Mouse (Mus musculus) limb, embryonic 10.5 days (tissue): ENCODE measurements around the gene Aldh1l1. TPM values are rescaled to one million over a fixed set of nuclear protein-coding genes. Genes with fewer than 3 reads are reported as not detected.

Experiments
- DNase-seq: peaks from one replicate; pipeline ENCODE4 v3.0.0-alpha.2; 2017; ENCODE audit warnings: low spot score
- H3K27ac ChIP-seq: fragments of 300-500 bp; sonication (generic); 2 replicates; pipeline ENCODE4 v1.5.1; 2016; ENCODE audit warnings: mild to moderate bottlenecking
- H3K27me3 ChIP-seq: fragments of 300-500 bp; sonication (generic); 2 replicates; pipeline ENCODE4 v1.6.1; 2016; ENCODE audit warnings: low read depth, mild to moderate bottlenecking; ENCODE audit not compliant: poor library complexity, severe bottlenecking
- H3K36me3 ChIP-seq: fragments of 300-500 bp; sonication (generic); 2 replicates; pipeline ENCODE4 v1.6.1; 2016; ENCODE audit warnings: mild to moderate bottlenecking, moderate library complexity
- H3K4me1 ChIP-seq: fragments of 300-500 bp; sonication (generic); 2 replicates; pipeline ENCODE4 v1.6.1; 2016
- H3K4me3 ChIP-seq: fragments of 300-500 bp; sonication (generic); 2 replicates; pipeline ENCODE4 v1.5.1; 2016; ENCODE audit warnings: mild to moderate bottlenecking, moderate library complexity
- H3K9me3 ChIP-seq: fragments of 300-500 bp; sonication (generic); replicated peaks from 2 replicates; pipeline ENCODE4 v1.6.1; 2016; ENCODE audit warnings: mild to moderate bottlenecking
- WGBS: fragments of 180-500 bp; shearing (Covaris S2); methylation state at CpG from one replicate; pipeline ENCODE4 v1.1.7; 2016; 5-methylcytosine and 5-hydroxymethylcytosine counted together
- polyA plus RNA-seq: library from polyadenylated mRNA; unstranded; fragments of >200 nt; fragmentation: Nextera tagmentation; extraction: Ambion mirVana; gene quantifications from 2 replicates; pipeline ENCODE4 v1.2.1, GENCODE M21; 2016

Gene Aldh1l1
- polyA plus RNA-seq, 1 experiment from 2014 or later, result 1.6 TPM

GRCm38 (mm10) chr6:90613277-90613676 is 127.0 kb downstream of the Aldh1l1 start:
- Histone ChIP-seq H3K36me3 (no peaks in the 10 kb centered on the region), H3K4me1 (peaks cover 12% of the 10 kb centered on the region; the same call in 1 of the 2 replicates), H3K27me3 (no peaks in the 10 kb centered on the region), H3K4me3 (no peak overlapping the region), H3K27ac (no peak overlapping the region), H3K9me3 (no peaks in the 10 kb centered on the region)
- WGBS, result 86% methylated on average over 8 of the region's 8 CpGs
- DNase-seq, result no peak

- Histone ChIP-seq H3K27ac (no peak overlapping the region), H3K4me3 (no peak overlapping the region), H3K36me3 (no peaks in the 10 kb centered on the region), H3K27me3 (no peaks in the 10 kb centered on the region), H3K9me3 (no peaks in the 10 kb centered on the region), H3K4me1 (peaks cover 18% of the 10 kb centered on the region; the same call in 1 of the 2 replicates)
- DNase-seq, result no peak
- 82% methylated on average over 7 of the region's 7 CpGs for WGBS
Observed at GRCm38 (mm10) chr6:90615362-90615761, 129.1 kb downstream of the Aldh1l1 start.

- Histone ChIP-seq H3K36me3 (no peaks in the 10 kb centered on the region), H3K4me3 (no peak overlapping the region), H3K27ac (no peak overlapping the region), H3K9me3 (no peaks in the 10 kb centered on the region), H3K4me1 (peaks cover 21% of the 10 kb centered on the region; the same call in 1 of the 2 replicates), H3K27me3 (no peaks in the 10 kb centered on the region)
- 90% methylated on average over 6 of the region's 6 CpGs for WGBS
- no peak for DNase-seq
Observed at GRCm38 (mm10) chr6:90615991-90616390, 129.8 kb downstream of the Aldh1l1 start.

- WGBS, result 85% methylated on average over 6 of the region's 6 CpGs
- no peak for DNase-seq
- Histone ChIP-seq H3K4me1 (peaks cover 25% of the 10 kb centered on the region; the same call in 1 of the 2 replicates), H3K27ac (no peak overlapping the region), H3K4me3 (no peak overlapping the region), H3K9me3 (no peaks in the 10 kb centered on the region), H3K27me3 (no peaks in the 10 kb centered on the region), H3K36me3 (no peaks in the 10 kb centered on the region)
Observed at GRCm38 (mm10) chr6:90616481-90616880, 130.3 kb downstream of the Aldh1l1 start.

GRCm38 (mm10) chr6:90618274-90618673 is 132.0 kb downstream of the Aldh1l1 start:
- peaks cover 28% of the 10 kb centered on the region; the same call in 1 of the 2 replicates for H3K4me1 ChIP-seq
- peak overlapping the region; percentile 62; the same call in 1 of the 2 replicates for H3K27ac ChIP-seq
- no peaks in the 10 kb centered on the region for H3K9me3 ChIP-seq
- 81% methylated on average over 4 of the region's 4 CpGs for WGBS
- DNase-seq, result no peak
- H3K36me3 ChIP-seq, result no peaks in the 10 kb centered on the region
- H3K27me3 ChIP-seq, result no peaks in the 10 kb centered on the region
- H3K4me3 ChIP-seq, result no peak overlapping the region

- peak overlapping the region; percentile 62; the same call in 1 of the 2 replicates for H3K27ac ChIP-seq
- peaks cover 23% of the 10 kb centered on the region; the same call in 1 of the 2 replicates for H3K4me1 ChIP-seq
- no peak for DNase-seq
- no peaks in the 10 kb centered on the region for H3K36me3 ChIP-seq
- WGBS, result 85% methylated on average over 19 of the region's 19 CpGs
- no peaks in the 10 kb centered on the region for H3K27me3 ChIP-seq
- no peak overlapping the region for H3K4me3 ChIP-seq
- no peaks in the 10 kb centered on the region for H3K9me3 ChIP-seq
Observed at GRCm38 (mm10) chr6:90618821-90619636, 132.8 kb downstream of the Aldh1l1 start.

- no peak overlapping the region for H3K27ac ChIP-seq
- no peaks in the 10 kb centered on the region for H3K27me3 ChIP-seq
- H3K4me3 ChIP-seq, result no peak overlapping the region
- 80% methylated on average over 5 of the region's 5 CpGs for WGBS
- no peak for DNase-seq
- no peaks in the 10 kb centered on the region for H3K9me3 ChIP-seq
- peaks cover 16% of the 10 kb centered on the region; the same call in 1 of the 2 replicates for H3K4me1 ChIP-seq
- H3K36me3 ChIP-seq, result no peaks in the 10 kb centered on the region
Observed at GRCm38 (mm10) chr6:90619936-90620335, 133.7 kb downstream of the Aldh1l1 start.

GRCm38 (mm10) chr6:90620791-90621583 is 134.8 kb downstream of the Aldh1l1 start:
- H3K9me3 ChIP-seq, result no peaks in the 10 kb centered on the region
- H3K27me3 ChIP-seq, result no peaks in the 10 kb centered on the region
- no peaks in the 10 kb centered on the region for H3K36me3 ChIP-seq
- no peak for DNase-seq
- H3K4me1 ChIP-seq, result peaks cover 19% of the 10 kb centered on the region; the same call in 1 of the 2 replicates
- 67% methylated on average over 9 of the region's 9 CpGs for WGBS
- H3K27ac ChIP-seq, result peak overlapping the region; percentile 39
- H3K4me3 ChIP-seq, result no peak overlapping the region

- Histone ChIP-seq H3K9me3 (no peaks in the 10 kb centered on the region), H3K27ac (no peak overlapping the region), H3K36me3 (no peaks in the 10 kb centered on the region), H3K4me1 (peaks cover 19% of the 10 kb centered on the region; the same call in 1 of the 2 replicates), H3K27me3 (no peaks in the 10 kb centered on the region), H3K4me3 (no peak overlapping the region)
- no peak for DNase-seq
- WGBS, result 79% methylated on average over 6 of the region's 6 CpGs
Observed at GRCm38 (mm10) chr6:90621584-90621890, 135.3 kb downstream of the Aldh1l1 start.

- no peak for DNase-seq
- Histone ChIP-seq H3K27ac (0 out of 2 replicates have a peak overlapping the region, but pooled peaks have one; percentile 4), H3K4me1 (peaks cover 19% of the 10 kb centered on the region; the same call in 1 of the 2 replicates)
Observed at GRCm38 (mm10) chr6:90622758-90623455, 136.7 kb downstream of the Aldh1l1 start.

GRCm38 (mm10) chr6:90623456-90623836 is 137.2 kb downstream of the Aldh1l1 start:
- H3K4me1 ChIP-seq, result peaks cover 18% of the 10 kb centered on the region; the same call in 1 of the 2 replicates
- no peaks in the 10 kb centered on the region for H3K36me3 ChIP-seq
- H3K27ac ChIP-seq, result no peak overlapping the region
- no peaks in the 10 kb centered on the region for H3K27me3 ChIP-seq
- DNase-seq, result no peak
- H3K4me3 ChIP-seq, result no peak overlapping the region
- 86% methylated on average over 5 of the region's 5 CpGs for WGBS
- no peaks in the 10 kb centered on the region for H3K9me3 ChIP-seq

More at GRCm38 (mm10) chr6:90622758-90623455, 136.7 kb downstream of the Aldh1l1 start:
- H3K4me3 ChIP-seq, result no peak overlapping the region
- H3K36me3 ChIP-seq, result no peaks in the 10 kb centered on the region
- WGBS, result 63% methylated on average over 11 of the region's 11 CpGs
- H3K27me3 ChIP-seq, result no peaks in the 10 kb centered on the region
- no peaks in the 10 kb centered on the region for H3K9me3 ChIP-seq

- Histone ChIP-seq H3K9me3 (no peaks in the 10 kb centered on the region), H3K27ac (no peak overlapping the region), H3K4me3 (no peak overlapping the region), H3K36me3 (no peaks in the 10 kb centered on the region), H3K27me3 (no peaks in the 10 kb centered on the region), H3K4me1 (peaks cover 15% of the 10 kb centered on the region; the same call in 1 of the 2 replicates)
- WGBS, result 86% methylated on average over 6 of the region's 6 CpGs
- no peak for DNase-seq
Observed at GRCm38 (mm10) chr6:90624184-90624583, 138.0 kb downstream of the Aldh1l1 start.
